In genomic region chr3:96546880-96547279, GRCm38 (mm10) we compare ENCODE assay signal across 13 mouse cellular contexts. TPM values are rescaled to one million over a fixed set of nuclear protein-coding genes. Genes with fewer than 3 reads are reported as not detected.
DNase-seq lines count a peak whose midpoint lies in the region; ATAC-seq and TF ChIP-seq lines count a peak whose summit lies in the region.
"Had no signal": no experiment of that assay in that cellular context is flagged by ENCODE, and none has a peak within 500 bp of the region (broad histone marks: within the 10 kb centered on the region; RNA-seq: fewer than 3 reads in every experiment).

No protein-coding gene starts in this region.

- intact Hi-C loops in left cerebral cortex, postnatal 14 days (cut with DNase I) = loop anchor here (1.0 to 5.0 kb wide), 3 partner anchors 33 to 160 kb away; partner anchors contain the start of genes Gm42957, Nudt17 and Pex11b

- no peak for DNase-seq in forebrain, embryonic 11.5 days (ENCODE audit: low spot score)
- DNase-seq in forebrain, postnatal 0 days = no peak
- DNase-seq in NIH3T3 (ENCODE audit: low read depth) = peak; percentile 19
- no peak for DNase-seq in left cerebral cortex, postnatal 14 days (ENCODE audit: low spot score in 2 of 2)
- no peak for DNase-seq in layer of hippocampus, postnatal 10 days (ENCODE audit: low spot score in 2 of 2)

- no peak for ATAC-seq in forebrain, embryonic 11.5 days (replicated peaks; ENCODE audit: low FRiP score)
- ATAC-seq in forebrain, postnatal 0 days = no peak
- peak; percentile 15; the same call in 1 of the 2 replicates for ATAC-seq in intestine, embryonic 15.5 days
- no peak for ATAC-seq in intestine, postnatal 0 days
- no peak for ATAC-seq in intestine, embryonic 16.5 days

- H3K4me3 ChIP-seq in forebrain, embryonic 11.5 days (ENCODE audit: low read depth, low read length) = no peak overlapping the region
- H3K4me3 ChIP-seq in forebrain, postnatal 0 days (ENCODE audit: low read depth, low read length) = no peak overlapping the region
- H3K4me3 ChIP-seq in intestine, embryonic 15.5 days (replicated peaks) = no peak overlapping the region
- no peak overlapping the region for H3K4me3 ChIP-seq in intestine, postnatal 0 days (ENCODE audit: low read depth, low read length)
- no peak overlapping the region for H3K4me3 ChIP-seq in intestine, embryonic 16.5 days (ENCODE audit: low read length)
- H3K4me3 ChIP-seq: liver, embryonic 13.5 days had no signal

- no peak overlapping the region for H3K9ac ChIP-seq in forebrain, embryonic 11.5 days (ENCODE audit: low read length)
- H3K9ac ChIP-seq in forebrain, postnatal 0 days = no peak overlapping the region
- no peak overlapping the region for H3K9ac ChIP-seq in intestine, embryonic 15.5 days
- no peak overlapping the region for H3K9ac ChIP-seq in intestine, postnatal 0 days (ENCODE audit: low read depth, low read length)
- H3K9ac ChIP-seq in intestine, embryonic 16.5 days (ENCODE audit: low read depth, low read length) = 0 out of 2 replicates have a peak overlapping the region, but pooled peaks have one; percentile 17
- H3K9ac ChIP-seq: liver, embryonic 13.5 days had no signal

- H3K27ac ChIP-seq in forebrain, embryonic 11.5 days (ENCODE audit: low read depth, low read length) = no peak overlapping the region
- no peak overlapping the region for H3K27ac ChIP-seq in forebrain, postnatal 0 days (ENCODE audit: low read depth, low read length)
- H3K27ac ChIP-seq in intestine, embryonic 15.5 days = no peak overlapping the region
- H3K27ac ChIP-seq in intestine, postnatal 0 days (ENCODE audit: low read depth, low read length) = no peak overlapping the region
- H3K27ac ChIP-seq in intestine, embryonic 16.5 days (ENCODE audit: low read length) = no peak overlapping the region
- H3K27ac ChIP-seq: liver, embryonic 13.5 days had no signal

- no peaks in the 10 kb centered on the region for H3K4me1 ChIP-seq in forebrain, embryonic 11.5 days (replicated peaks; ENCODE audit: control insufficient read depth, insufficient read depth, low read length)
- H3K4me1 ChIP-seq in forebrain, postnatal 0 days (ENCODE audit: insufficient read depth) = 0 out of 2 replicates have a peak, but pooled peaks cover 2% of the 10 kb centered on the region
- peaks cover 5% of the 10 kb centered on the region; the same call in 1 of the 2 replicates for H3K4me1 ChIP-seq in intestine, embryonic 15.5 days (replicated peaks)
- H3K4me1 ChIP-seq in intestine, postnatal 0 days (replicated peaks; ENCODE audit: control insufficient read depth, insufficient read depth, low read length) = 0 out of 2 replicates have a peak, but pooled peaks cover 3% of the 10 kb centered on the region
- H3K4me1 ChIP-seq in intestine, embryonic 16.5 days (ENCODE audit: control insufficient read depth, insufficient read depth, low read length) = peaks cover 7% of the 10 kb centered on the region; the same call in 1 of the 2 replicates

- 0 out of 2 replicates have a peak overlapping the region, but pooled peaks have one; percentile 31 for H3K4me2 ChIP-seq in forebrain, embryonic 11.5 days (ENCODE audit: low read depth, low read length, severe bottlenecking)
- H3K4me2 ChIP-seq in forebrain, postnatal 0 days (ENCODE audit: low read depth) = no peak overlapping the region
- H3K4me2 ChIP-seq in intestine, embryonic 15.5 days (replicated peaks) = no peak overlapping the region
- H3K4me2 ChIP-seq in intestine, postnatal 0 days (replicated peaks; ENCODE audit: low read depth) = no peak overlapping the region
- peak overlapping the region; percentile 7; the same call in 1 of the 2 replicates for H3K4me2 ChIP-seq in intestine, embryonic 16.5 days (ENCODE audit: low read depth, low read length)

- WGBS in forebrain, embryonic 11.5 days = 43% methylated on average over 4 of the region's 4 CpGs
- WGBS in forebrain, postnatal 0 days = 27% methylated on average over 4 of the region's 4 CpGs
- WGBS in intestine, embryonic 15.5 days = 51% methylated on average over 4 of the region's 4 CpGs
- 52% methylated on average over 4 of the region's 4 CpGs for WGBS in intestine, postnatal 0 days
- WGBS in intestine, embryonic 16.5 days = 41% methylated on average over 4 of the region's 4 CpGs

- TF ChIP-seq CTCF in forebrain, postnatal 0 days (IDR thresholded peaks at IDR 0.05; ENCODE audit: low read depth) = no peak
- no peak for TF ChIP-seq CTCF in intestine, postnatal 0 days (IDR thresholded peaks at IDR 0.05; ENCODE audit: low read depth)

- no peaks in the 10 kb centered on the region for H3K36me3 ChIP-seq in forebrain, embryonic 11.5 days (ENCODE audit: control insufficient read depth, insufficient read depth, low read length)
- H3K36me3 ChIP-seq in forebrain, postnatal 0 days (ENCODE audit: insufficient read depth) = no peaks in the 10 kb centered on the region
- H3K36me3 ChIP-seq in intestine, embryonic 15.5 days = no peaks in the 10 kb centered on the region
- no peaks in the 10 kb centered on the region for H3K36me3 ChIP-seq in intestine, postnatal 0 days (ENCODE audit: control insufficient read depth, insufficient read depth)
- no peaks in the 10 kb centered on the region for H3K36me3 ChIP-seq in intestine, embryonic 16.5 days (ENCODE audit: control insufficient read depth, insufficient read depth, low read length)
- H3K36me3 ChIP-seq: liver, embryonic 13.5 days had no signal

- no peaks in the 10 kb centered on the region for H3K9me3 ChIP-seq in forebrain, embryonic 11.5 days (ENCODE audit: control insufficient read depth, low read length)
- no peaks in the 10 kb centered on the region for H3K9me3 ChIP-seq in forebrain, postnatal 0 days (ENCODE audit: low read length)
- H3K9me3 ChIP-seq in intestine, embryonic 15.5 days = no peaks in the 10 kb centered on the region
- H3K9me3 ChIP-seq in intestine, postnatal 0 days (ENCODE audit: control insufficient read depth) = no peaks in the 10 kb centered on the region
- no peaks in the 10 kb centered on the region for H3K9me3 ChIP-seq in intestine, embryonic 16.5 days (ENCODE audit: control insufficient read depth, low read length)
- H3K9me3 ChIP-seq: liver, embryonic 13.5 days had no signal

- no peaks in the 10 kb centered on the region for H3K27me3 ChIP-seq in forebrain, embryonic 11.5 days (ENCODE audit: control insufficient read depth, insufficient read depth, low read length)
- H3K27me3 ChIP-seq in forebrain, postnatal 0 days (ENCODE audit: insufficient read depth, low read length) = no peaks in the 10 kb centered on the region
- H3K27me3 ChIP-seq in intestine, embryonic 15.5 days (replicated peaks) = no peaks in the 10 kb centered on the region
- no peaks in the 10 kb centered on the region for H3K27me3 ChIP-seq in intestine, postnatal 0 days (replicated peaks; ENCODE audit: control insufficient read depth, insufficient read depth, low read length)
- no peaks in the 10 kb centered on the region for H3K27me3 ChIP-seq in intestine, embryonic 16.5 days (replicated peaks; ENCODE audit: control insufficient read depth, insufficient read depth, low read length)

RNA-seq across cellular contexts. Expression of gene Txnip, which starts 10.9 kb away (rescaled TPM):
- 45.5 and 46.3 TPM in 2 replicates for polyA plus RNA-seq in forebrain, embryonic 11.5 days (2014; fragmentation: Nextera tagmentation; extraction: Ambion mirVana)
- 122 and 176 TPM in 2 replicates for total RNA-seq in forebrain, postnatal 0 days (2014; rRNA removed)
- 116 and 135 TPM in 2 replicates for polyA plus RNA-seq in forebrain, postnatal 0 days (2015; fragmentation: Nextera tagmentation; extraction: Ambion mirVana)
- polyA plus RNA-seq in intestine, embryonic 15.5 days (2015; fragmentation: Nextera tagmentation; extraction: Ambion mirVana) = 136 and 146 TPM in 2 replicates
- 244 and 254 TPM in 2 replicates for polyA plus RNA-seq in intestine, postnatal 0 days (2015; fragmentation: Nextera tagmentation; extraction: Ambion mirVana)
- 146 and 152 TPM in 2 replicates for polyA plus RNA-seq in intestine, embryonic 16.5 days (2015; fragmentation: Nextera tagmentation; extraction: Ambion mirVana)
- total RNA-seq in left cerebral cortex, postnatal 14 days (2021) = 10 to 100 TPM; 26.9 to 36.8 TPM
- 10 to 100 TPM; 36.5 to 46.1 TPM for total RNA-seq in layer of hippocampus, postnatal 10 days (2021)

RNA-seq across cellular contexts. Expression of gene Hfe2, which starts 21.9 kb away (rescaled TPM):
- polyA plus RNA-seq in forebrain, embryonic 11.5 days (2014; fragmentation: Nextera tagmentation; extraction: Ambion mirVana) = 0.69 and 0.77 TPM in 2 replicates
- total RNA-seq in forebrain, postnatal 0 days (2014; rRNA removed) = 0.54 and 1.6 TPM in 2 replicates
- polyA plus RNA-seq in forebrain, postnatal 0 days (2015; fragmentation: Nextera tagmentation; extraction: Ambion mirVana) = 0.82 and 1.4 TPM in 2 replicates
- 0.29 and 0.37 TPM in 2 replicates for polyA plus RNA-seq in intestine, embryonic 15.5 days (2015; fragmentation: Nextera tagmentation; extraction: Ambion mirVana)
- polyA plus RNA-seq in intestine, postnatal 0 days (2015; fragmentation: Nextera tagmentation; extraction: Ambion mirVana) = 0.07 TPM in 1 of 2 replicates, not detected in the other
- polyA plus RNA-seq in intestine, embryonic 16.5 days (2015; fragmentation: Nextera tagmentation; extraction: Ambion mirVana) = 0.15 and 0.37 TPM in 2 replicates
- total RNA-seq in left cerebral cortex, postnatal 14 days (2021) = under 1 TPM; 0.18 to 0.42 TPM
- under 1 TPM; 0.41 to 0.49 TPM for total RNA-seq in layer of hippocampus, postnatal 10 days (2021)
- total RNA-seq: neutrophil, adult 5-6 weeks had no signal

RNA-seq across cellular contexts. Expression of gene Gm16253, which starts 29.9 kb away (rescaled TPM):
- polyA plus RNA-seq in forebrain, embryonic 11.5 days (2014; fragmentation: Nextera tagmentation; extraction: Ambion mirVana) = 1.0 TPM in 1 of 2 replicates, not detected in the other
- not detected in 2 replicates for total RNA-seq in forebrain, postnatal 0 days (2014; rRNA removed)
- polyA plus RNA-seq in forebrain, postnatal 0 days (2015; fragmentation: Nextera tagmentation; extraction: Ambion mirVana) = not detected in 2 replicates
- polyA plus RNA-seq in intestine, embryonic 15.5 days (2015; fragmentation: Nextera tagmentation; extraction: Ambion mirVana) = 0.67 and 1.5 TPM in 2 replicates
- polyA plus RNA-seq in intestine, postnatal 0 days (2015; fragmentation: Nextera tagmentation; extraction: Ambion mirVana) = 0.31 and 0.41 TPM in 2 replicates
- 0.45 and 0.97 TPM in 2 replicates for polyA plus RNA-seq in intestine, embryonic 16.5 days (2015; fragmentation: Nextera tagmentation; extraction: Ambion mirVana)
- not detected for total RNA-seq in left cerebral cortex, postnatal 14 days (2021)
- total RNA-seq in layer of hippocampus, postnatal 10 days (2021) = not detected
- total RNA-seq: adrenal gland, postnatal 14 days; left cerebral cortex, postnatal 10 days; neutrophil, adult 5-6 weeks had no signal
- polyA plus RNA-seq: embryonic facial prominence, embryonic 11.5 days; liver, embryonic 13.5 days had no signal

RNA-seq across cellular contexts. Expression of gene Polr3gl, which starts 47.1 kb away (rescaled TPM):
- 22.0 and 28.4 TPM in 2 replicates for polyA plus RNA-seq in forebrain, embryonic 11.5 days (2014; fragmentation: Nextera tagmentation; extraction: Ambion mirVana)
- total RNA-seq in forebrain, postnatal 0 days (2014; rRNA removed) = 25.7 and 31.8 TPM in 2 replicates
- polyA plus RNA-seq in forebrain, postnatal 0 days (2015; fragmentation: Nextera tagmentation; extraction: Ambion mirVana) = 27.8 and 35.9 TPM in 2 replicates
- polyA plus RNA-seq in intestine, embryonic 15.5 days (2015; fragmentation: Nextera tagmentation; extraction: Ambion mirVana) = 26.5 and 31.3 TPM in 2 replicates
- polyA plus RNA-seq in intestine, postnatal 0 days (2015; fragmentation: Nextera tagmentation; extraction: Ambion mirVana) = 16.4 and 18.7 TPM in 2 replicates
- 23.1 and 24.4 TPM in 2 replicates for polyA plus RNA-seq in intestine, embryonic 16.5 days (2015; fragmentation: Nextera tagmentation; extraction: Ambion mirVana)
- total RNA-seq in left cerebral cortex, postnatal 14 days (2021) = 10 to 100 TPM; 26.6 to 29.7 TPM
- 10 to 100 TPM; 27.5 to 28.6 TPM for total RNA-seq in layer of hippocampus, postnatal 10 days (2021)

RNA-seq across cellular contexts. Expression of gene Ankrd34a, which starts 49.6 kb away (rescaled TPM):
- polyA plus RNA-seq in forebrain, embryonic 11.5 days (2014; fragmentation: Nextera tagmentation; extraction: Ambion mirVana) = 1.9 and 2.4 TPM in 2 replicates
- 17.7 and 19.3 TPM in 2 replicates for total RNA-seq in forebrain, postnatal 0 days (2014; rRNA removed)
- polyA plus RNA-seq in forebrain, postnatal 0 days (2015; fragmentation: Nextera tagmentation; extraction: Ambion mirVana) = 17.6 and 19.2 TPM in 2 replicates
- 1.9 and 2.3 TPM in 2 replicates for polyA plus RNA-seq in intestine, embryonic 15.5 days (2015; fragmentation: Nextera tagmentation; extraction: Ambion mirVana)
- polyA plus RNA-seq in intestine, postnatal 0 days (2015; fragmentation: Nextera tagmentation; extraction: Ambion mirVana) = 0.92 and 1.3 TPM in 2 replicates
- polyA plus RNA-seq in intestine, embryonic 16.5 days (2015; fragmentation: Nextera tagmentation; extraction: Ambion mirVana) = 2.0 and 2.1 TPM in 2 replicates
- 10 to 100 TPM; 69.9 to 72.6 TPM for total RNA-seq in left cerebral cortex, postnatal 14 days (2021)
- 10 to 100 TPM; 41.3 to 45.5 TPM for total RNA-seq in layer of hippocampus, postnatal 10 days (2021)
- total RNA-seq: neutrophil, adult 5-6 weeks had no signal

Comparison
In these comparisons a context has a peak if more than half of its experiments do, and no peak if none do; other contexts are left out.
1. H3K4me2 ChIP-seq: peak in forebrain, embryonic 11.5 days (single experiment) and intestine, embryonic 16.5 days (single experiment); none in forebrain, postnatal 0 days (single experiment), intestine, embryonic 15.5 days (single experiment) and intestine, postnatal 0 days (single experiment).